Mouse (Mus musculus) hindbrain, embryonic 12.5 days (tissue): ENCODE measurements around the gene Dhx29. TPM values are rescaled to one million over a fixed set of nuclear protein-coding genes. Genes with fewer than 3 reads are reported as not detected.
"Not testable (repeated sequence)": the region's sequence is repeated elsewhere in the genome, so short reads cannot be mapped to it uniquely, and the experiment has no call there.

Source experiments
- ATAC-seq: fragments of 200-750 bp; cut with Nextera tagmentation; 2 replicates; pipeline ENCODE4 v1.8.0; 2017; ENCODE audit warnings: moderate TSS enrichment; ENCODE audit not compliant: low FRiP score
- H3K27ac ChIP-seq: fragments of 300-500 bp; sonication (generic); 2 replicates; pipeline ENCODE4 v1.5.1; 2016; ENCODE audit warnings: mild to moderate bottlenecking
- H3K27me3 ChIP-seq: fragments of 300-500 bp; sonication (generic); 2 replicates; pipeline ENCODE4 v1.6.1; 2016; ENCODE audit warnings: mild to moderate bottlenecking
- H3K36me3 ChIP-seq: fragments of 300-500 bp; sonication (generic); 2 replicates; pipeline ENCODE4 v1.6.1; 2016; ENCODE audit warnings: mild to moderate bottlenecking
- H3K4me1 ChIP-seq: fragments of 300-500 bp; sonication (generic); 2 replicates; pipeline ENCODE4 v1.6.1; 2016
- H3K4me2 ChIP-seq: fragments of 300-500 bp; sonication (generic); replicated peaks from 2 replicates; pipeline ENCODE4 v1.6.1; 2016; ENCODE audit warnings: mild to moderate bottlenecking
- H3K4me3 ChIP-seq: fragments of 300-500 bp; sonication (generic); 2 replicates; pipeline ENCODE4 v1.5.1; 2016; ENCODE audit warnings: mild to moderate bottlenecking
- H3K9ac ChIP-seq: fragments of 300-500 bp; sonication (generic); 2 replicates; pipeline ENCODE4 v1.6.1; 2016; ENCODE audit warnings: mild to moderate bottlenecking, moderate library complexity
- H3K9me3 ChIP-seq: fragments of 300-500 bp; sonication (generic); replicated peaks from 2 replicates; pipeline ENCODE4 v1.6.1; 2016; ENCODE audit warnings: mild to moderate bottlenecking
- WGBS: fragments of 180-500 bp; shearing (Covaris S2); methylation state at CpG from one replicate; pipeline ENCODE4 v1.1.7; 2016; 5-methylcytosine and 5-hydroxymethylcytosine counted together
- polyA plus RNA-seq: library from polyadenylated mRNA; unstranded; fragments of >200 nt; fragmentation: Nextera tagmentation; extraction: Ambion mirVana; gene quantifications from 2 replicates; pipeline ENCODE4 v1.2.1, GENCODE M21; 2016

Dhx29 gene
- polyA plus RNA-seq, 1 experiment from 2014 or later, result 38.1 TPM

GRCm38 (mm10) chr13:113013174-113013953, 86.1 kb downstream of the Dhx29 start:
- not testable (repeated sequence) for H3K9ac ChIP-seq, ATAC-seq, H3K4me2 ChIP-seq, H3K36me3 ChIP-seq, H3K4me1 ChIP-seq, H3K9me3 ChIP-seq, H3K27ac ChIP-seq, H3K4me3 ChIP-seq, H3K27me3 ChIP-seq
- 62% methylated on average over 20 of the region's 20 CpGs for WGBS

Other genes starting within 250 kb of the Dhx29 start
- 31.5 and 37.6 TPM in 2 replicates for gene Plpp1, start 126.7 kb upstream of the Dhx29 start, polyA plus RNA-seq
- 83.4 and 90.4 TPM in 2 replicates for gene Mtrex, start 56 bp upstream of the Dhx29 start, polyA plus RNA-seq
- 2.8 and 3.7 TPM in 2 replicates for gene Ccno, start 60.3 kb downstream of the Dhx29 start, polyA plus RNA-seq
- 1.6 and 1.7 TPM in 2 replicates for gene Mcidas, start 66.4 kb downstream of the Dhx29 start, polyA plus RNA-seq
- 0.68 and 2.1 TPM in 2 replicates for gene Cdc20b, start 107.7 kb downstream of the Dhx29 start, polyA plus RNA-seq
- 110 and 116 TPM in 2 replicates for gene Gpx8, start 119.0 kb downstream of the Dhx29 start, polyA plus RNA-seq
- not detected in 2 replicates for gene Gzma, start 173.5 kb downstream of the Dhx29 start, polyA plus RNA-seq